Mouse (Mus musculus) left cerebral cortex, adult 9 months (tissue): ENCODE data around the gene Tecr.
"Not testable (repeated sequence)": the region's sequence is repeated elsewhere in the genome, so short reads cannot be mapped to it uniquely, and the experiment has no call there.

Experiments
- DNase-seq, 2 experiments: peaks; one replicate each; pipeline ENCODE4 v3.0.0; 2022; ENCODE audit warnings: low spot score in 2 of 2

Gene Tecr

GRCm38 (mm10) chr8:83582226-83582625, 25.5 kb downstream of the Tecr start:
- no peak for DNase-seq

GRCm38 (mm10) chr8:83580826-83581225, 26.9 kb downstream of the Tecr start:
- DNase-seq: no peak

GRCm38 (mm10) chr8:83579676-83580075, 28.1 kb downstream of the Tecr start:
- DNase-seq: no peak

- peak in 1 of 2 experiments; percentile 2 for DNase-seq
Observed at GRCm38 (mm10) chr8:83578131-83579055, 29.4 kb downstream of the Tecr start.

GRCm38 (mm10) chr8:83577384-83577791, 30.4 kb downstream of the Tecr start:
- DNase-seq: peak in 1 of 2 experiments; percentile 5

GRCm38 (mm10) chr8:83576921-83577320, 30.9 kb downstream of the Tecr start:
- no peak for DNase-seq

GRCm38 (mm10) chr8:83576516-83576895, 31.3 kb downstream of the Tecr start:
- DNase-seq: no peak

GRCm38 (mm10) chr8:83575561-83576515, 31.9 kb downstream of the Tecr start:
- DNase-seq: peak in 1 of 2 experiments; percentile 2

- DNase-seq: no peak
Observed at GRCm38 (mm10) chr8:83574631-83575315, 33.0 kb downstream of the Tecr start.

- peak in 1 of 2 experiments; percentile 11 for DNase-seq
Observed at GRCm38 (mm10) chr8:83573140-83573875, 34.5 kb downstream of the Tecr start.

- DNase-seq: no peak
Observed at GRCm38 (mm10) chr8:83572246-83572812, 35.4 kb downstream of the Tecr start.

- peak in 1 of 2 experiments; percentile 2 for DNase-seq
Observed at GRCm38 (mm10) chr8:83571791-83572190, 36.0 kb downstream of the Tecr start.

GRCm38 (mm10) chr8:83571001-83571340, 36.8 kb downstream of the Tecr start:
- not testable (repeated sequence) for DNase-seq

- DNase-seq: peak in 1 of 2 experiments; percentile 2
Observed at GRCm38 (mm10) chr8:83570272-83571000, 37.3 kb downstream of the Tecr start.

- no peak for DNase-seq
Observed at GRCm38 (mm10) chr8:83569165-83569564, 38.6 kb downstream of the Tecr start.

- DNase-seq: peak in 1 of 2 experiments; percentile 1
Observed at GRCm38 (mm10) chr8:83568755-83569154, 39.0 kb downstream of the Tecr start.

- peak in 1 of 2 experiments; percentile 4 for DNase-seq
Observed at GRCm38 (mm10) chr8:83568128-83568527, 39.6 kb downstream of the Tecr start.

- peak in 1 of 2 experiments; percentile 3 for DNase-seq
Observed at GRCm38 (mm10) chr8:83567668-83568067, 40.1 kb downstream of the Tecr start.

- DNase-seq: peak; percentile 87 to 97
Observed at GRCm38 (mm10) chr8:83566469-83567395, 41.0 kb downstream of the Tecr start, which contains the start of gene Ndufb7. Ndufb7 (plus strand) TSS chr8:83566671.
